Mouse (Mus musculus) testis, adult 2 months (tissue): ENCODE measurements around the gene Maea. TPM values are rescaled to one million over a fixed set of nuclear protein-coding genes. Genes with fewer than 3 reads are reported as not detected.
"Not testable (repeated sequence)": the region's sequence is repeated elsewhere in the genome, so short reads cannot be mapped to it uniquely, and the experiment has no call there.

Experiments
- H3K27ac ChIP-seq: fragments of 200-500 bp; 2 replicates; pipeline ENCODE4 v1.5.1; 2012; ENCODE audit warnings: low read depth, low read length; ENCODE audit not compliant: control insufficient read depth, insufficient read depth
- H3K27me3 ChIP-seq: fragments of 200-500 bp; 2 replicates; pipeline ENCODE4 v1.6.1; 2012; ENCODE audit warnings: mild to moderate bottlenecking, low read length, moderate library complexity; ENCODE audit not compliant: control insufficient read depth, insufficient read depth
- H3K36me3 ChIP-seq: fragments of 200-500 bp; 2 replicates; pipeline ENCODE4 v1.6.1; 2012; ENCODE audit warnings: mild to moderate bottlenecking, low read length; ENCODE audit not compliant: control insufficient read depth, insufficient read depth
- H3K4me1 ChIP-seq: fragments of 200-500 bp; 2 replicates; pipeline ENCODE4 v1.6.1; 2012; ENCODE audit warnings: low read length; ENCODE audit not compliant: control insufficient read depth, insufficient read depth
- H3K4me3 ChIP-seq: fragments of 200-500 bp; 2 replicates; pipeline ENCODE4 v1.5.1; 2012; ENCODE audit warnings: low read depth, mild to moderate bottlenecking, low read length, moderate library complexity, mixed read lengths; ENCODE audit not compliant: control insufficient read depth
- CTCF ChIP-seq: fragments of 200-500 bp; IDR thresholded peaks from 2 replicates; pipeline ENCODE4 v1.5.1; 2012; ENCODE audit warnings: low read depth, mild to moderate bottlenecking, inconsistent platforms, low read length, moderate library complexity; ENCODE audit not compliant: control insufficient read depth, insufficient read depth, insufficient replicate concordance
- POLR2A ChIP-seq: fragments of 200-500 bp; IDR thresholded peaks from 2 replicates; pipeline ENCODE4 v1.6.1; 2012; ENCODE audit warnings: low read depth, mild to moderate bottlenecking, inconsistent platforms, low read length, moderate library complexity; ENCODE audit not compliant: control insufficient read depth
- polyA plus RNA-seq: library from polyadenylated mRNA; depleted of rRNA; stranded (reverse); fragments of >200 nt; gene quantifications from 2 replicates; pipeline ENCODE4 v1.2.3, GENCODE M21; 2012

The Maea gene
- polyA plus RNA-seq, 1 experiment, result 98.3 TPM

GRCm38 (mm10) chr5:33334381-33335272 lies 682 bp upstream of the Maea start:
- H3K4me3 ChIP-seq, result peak overlapping the region; percentile 96
- peak overlapping the region; percentile 98 for H3K27ac ChIP-seq
- H3K36me3 ChIP-seq, result 0 out of 2 replicates have a peak, but pooled peaks cover 1% of the 10 kb centered on the region
- no peak for TF ChIP-seq CTCF
- no peak for TF ChIP-seq POLR2A
- H3K4me1 ChIP-seq, result peaks cover 7% of the 10 kb centered on the region
- no peaks in the 10 kb centered on the region for H3K27me3 ChIP-seq

GRCm38 (mm10) chr5:33335977-33336360 lies 660 bp downstream of the Maea start:
- Histone ChIP-seq H3K27me3 (no peaks in the 10 kb centered on the region), H3K36me3 (0 out of 2 replicates have a peak, but pooled peaks cover 1% of the 10 kb centered on the region), H3K27ac (peak overlapping the region; percentile 98), H3K4me3 (peak overlapping the region; percentile 96), H3K4me1 (peaks cover 7% of the 10 kb centered on the region)
- TF ChIP-seq CTCF (no peak), POLR2A (0 out of 2 replicates have a peak, but pooled peaks have one; percentile 45)

GRCm38 (mm10) chr5:33337206-33337605 lies 1.9 kb downstream of the Maea start:
- Histone ChIP-seq H3K4me1 (peaks cover 7% of the 10 kb centered on the region), H3K27me3 (no peaks in the 10 kb centered on the region), H3K36me3 (0 out of 2 replicates have a peak, but pooled peaks cover 1% of the 10 kb centered on the region), H3K27ac (no peak overlapping the region), H3K4me3 (peak overlapping the region; percentile 26)
- TF ChIP-seq CTCF, result no peak

GRCm38 (mm10) chr5:33341165-33341564 lies 5.9 kb downstream of the Maea start:
- Histone ChIP-seq H3K27ac (no peak overlapping the region), H3K36me3 (peaks cover 1% of the 10 kb centered on the region; the same call in 1 of the 2 replicates), H3K4me1 (peaks cover 7% of the 10 kb centered on the region), H3K4me3 (no peak overlapping the region), H3K27me3 (no peaks in the 10 kb centered on the region)
- no peak for TF ChIP-seq POLR2A
- no peak for TF ChIP-seq CTCF

- not testable (repeated sequence) for H3K4me1 ChIP-seq, H3K27me3 ChIP-seq, H3K4me3 ChIP-seq, H3K27ac ChIP-seq, H3K36me3 ChIP-seq
Observed at GRCm38 (mm10) chr5:33342248-33342647, 6.9 kb downstream of the Maea start.

GRCm38 (mm10) chr5:33342821-33343220 lies 7.5 kb downstream of the Maea start:
- H3K27ac ChIP-seq, result no peak overlapping the region
- TF ChIP-seq CTCF, result no peak
- TF ChIP-seq POLR2A, result no peak
- peaks cover 1% of the 10 kb centered on the region; the same call in 1 of the 2 replicates for H3K36me3 ChIP-seq
- no peak overlapping the region for H3K4me3 ChIP-seq
- H3K4me1 ChIP-seq, result peaks cover under 1% of the 10 kb centered on the region; the same call in 1 of the 2 replicates
- no peaks in the 10 kb centered on the region for H3K27me3 ChIP-seq

GRCm38 (mm10) chr5:33343571-33343970 lies 8.3 kb downstream of the Maea start:
- no peaks in the 10 kb centered on the region for H3K27me3 ChIP-seq
- no peaks in the 10 kb centered on the region; the same call in 1 of the 2 replicates for H3K36me3 ChIP-seq
- H3K4me3 ChIP-seq, result no peak overlapping the region
- H3K4me1 ChIP-seq, result no peaks in the 10 kb centered on the region
- no peak overlapping the region for H3K27ac ChIP-seq
- TF ChIP-seq CTCF (no peak), POLR2A (no peak)

GRCm38 (mm10) chr5:33344070-33344469 lies 8.8 kb downstream of the Maea start:
- H3K4me1 ChIP-seq, result no peaks in the 10 kb centered on the region
- H3K27me3 ChIP-seq, result no peaks in the 10 kb centered on the region
- H3K4me3 ChIP-seq, result no peak overlapping the region
- H3K36me3 ChIP-seq, result no peaks in the 10 kb centered on the region; the same call in 1 of the 2 replicates
- TF ChIP-seq POLR2A (no peak), CTCF (no peak)
- no peak overlapping the region for H3K27ac ChIP-seq
